Mouse (Mus musculus): ENCODE results near the gene Olfr218. TPM values are rescaled to one million over a fixed set of nuclear protein-coding genes. Genes with fewer than 3 reads are reported as not detected.

Olfr218 gene
- polyA plus RNA-seq (2012; fragmentation: generic; extraction: Trizol) = not detected

GRCm38 (mm10) chr1:173197508-173197907 lies at the start of gene Olfr218:
Gene Olfr218, plus strand, starts transcription at chr1:173197808.

GRCm38 (mm10) chr1:173190540-173190939 lies 7.1 kb upstream of the Olfr218 start, which contains the start of gene Olfr1406:
Gene Olfr1406, minus strand, starts transcription at chr1:173190640.

DNA sequence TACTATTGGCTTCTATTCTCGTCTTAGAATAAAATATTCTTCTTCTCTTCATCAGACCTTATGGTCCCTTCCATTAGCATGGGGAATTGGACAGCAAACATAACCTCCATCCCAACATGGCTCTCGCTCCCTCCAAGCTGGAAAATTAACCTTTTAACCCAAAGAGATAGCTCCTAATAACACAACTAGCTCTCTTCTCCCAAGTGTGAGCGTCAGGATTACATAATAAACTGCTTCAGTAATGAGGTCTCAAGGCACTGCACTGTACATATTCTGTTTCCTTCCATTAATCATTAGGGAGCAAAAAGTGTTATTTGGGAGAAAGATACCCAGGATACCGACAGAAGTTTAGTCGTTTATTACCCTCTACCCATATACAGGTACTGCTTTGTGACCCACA lies 14.5 kb downstream of the Olfr218 start, which contains the start of gene Olfr1404:
Gene Olfr1404, plus strand, starts transcription at position 301 of the 400 bp plus-strand sequence.

GRCm38 (mm10) chr1:173227081-173227480 lies 29.5 kb downstream of the Olfr218 start, which contains the start of gene Fcer1a:
Gene Fcer1a, minus strand, starts transcription at chr1:173227214.

Other genes starting within 250 kb of the Olfr218 start
- not detected for gene Olfr16, start 247.4 kb upstream of the Olfr218 start, polyA plus RNA-seq (2012; fragmentation: generic; extraction: Trizol)
- gene Olfr1408, start 60.4 kb upstream of the Olfr218 start, polyA plus RNA-seq (2012; fragmentation: generic; extraction: Trizol) = not detected
- not detected for gene Olfr1406, start 7.2 kb upstream of the Olfr218 start, polyA plus RNA-seq (2012; fragmentation: generic; extraction: Trizol)
- gene Olfr1404, start 14.6 kb downstream of the Olfr218 start, polyA plus RNA-seq (2012; fragmentation: generic; extraction: Trizol) = not detected
- not detected for gene Fcer1a, start 29.4 kb downstream of the Olfr218 start, polyA plus RNA-seq (2012; fragmentation: generic; extraction: Trizol)
- gene Olfr418, start 68.2 kb downstream of the Olfr218 start, polyA plus RNA-seq (2012; fragmentation: generic; extraction: Trizol) = not detected
- gene Mptx2, start 80.0 kb downstream of the Olfr218 start, polyA plus RNA-seq (2012; fragmentation: generic; extraction: Trizol) = not detected
- gene Ackr1, start 135.9 kb downstream of the Olfr218 start, polyA plus RNA-seq (2012; fragmentation: generic; extraction: Trizol) = not detected
- gene Aim2, start 153.1 kb downstream of the Olfr218 start, polyA plus RNA-seq (2012; fragmentation: generic; extraction: Trizol) = under 1 TPM; 0.02 to 0.44 TPM
- gene Cadm3, start 169.9 kb downstream of the Olfr218 start, polyA plus RNA-seq (2012; fragmentation: generic; extraction: Trizol) = not detected

Data from C3H10T1/2 (cell line).